Mouse (Mus musculus): Measurements from ENCODE around the gene Wdr18. TPM values are rescaled to one million over a fixed set of nuclear protein-coding genes. Genes with fewer than 3 reads are reported as not detected.
A peak's percentile ranks its signal among the peaks of the same experiment; 100 is the strongest.

The Wdr18 gene
- 101 and 113 TPM in 2 replicates for polyA plus RNA-seq (2015; fragmentation: Nextera tagmentation; extraction: Ambion mirVana)

DNA sequence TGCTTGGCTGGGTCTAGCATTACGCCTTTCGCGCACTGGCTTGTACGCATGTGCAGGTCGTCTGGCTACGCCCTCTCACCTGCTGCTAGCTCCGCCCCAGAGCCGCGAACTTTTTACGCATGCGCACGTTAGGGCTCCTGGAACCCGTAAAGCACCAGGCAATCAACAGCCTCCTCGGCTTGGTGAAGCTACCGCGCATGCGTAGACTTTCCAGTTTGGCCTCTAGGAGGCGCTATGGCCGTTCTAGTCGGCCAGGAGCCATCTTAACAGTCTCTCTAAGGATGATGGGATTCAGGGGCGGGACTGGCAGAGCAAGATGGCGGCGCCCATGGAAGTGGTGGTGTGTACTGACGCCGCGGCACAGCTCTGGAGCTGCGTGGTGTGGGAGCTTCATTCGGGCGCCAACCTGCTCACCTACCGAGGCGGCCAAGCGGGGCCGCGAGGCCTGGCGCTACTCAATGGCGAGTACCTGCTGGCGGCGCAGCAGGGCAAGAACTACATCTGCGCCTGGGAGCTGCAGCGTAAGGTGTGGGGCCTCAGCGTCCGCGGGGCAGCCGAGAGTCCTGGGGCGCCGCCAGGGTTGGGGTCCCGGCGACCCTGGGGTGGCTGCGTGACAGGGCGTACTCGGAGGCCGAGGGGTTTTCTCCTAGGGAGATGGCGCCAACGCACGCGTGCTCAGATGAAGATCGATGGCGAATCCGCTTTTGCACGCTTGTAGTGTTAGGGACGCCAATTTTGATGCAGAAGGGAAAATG, at the start of gene Wdr18:
TSS of gene Wdr18 (plus strand) at position 306 of the 755 bp plus-strand sequence.
- peak; percentile 94 for ATAC-seq (ENCODE audit: low FRiP score, low TSS enrichment)

DNA sequence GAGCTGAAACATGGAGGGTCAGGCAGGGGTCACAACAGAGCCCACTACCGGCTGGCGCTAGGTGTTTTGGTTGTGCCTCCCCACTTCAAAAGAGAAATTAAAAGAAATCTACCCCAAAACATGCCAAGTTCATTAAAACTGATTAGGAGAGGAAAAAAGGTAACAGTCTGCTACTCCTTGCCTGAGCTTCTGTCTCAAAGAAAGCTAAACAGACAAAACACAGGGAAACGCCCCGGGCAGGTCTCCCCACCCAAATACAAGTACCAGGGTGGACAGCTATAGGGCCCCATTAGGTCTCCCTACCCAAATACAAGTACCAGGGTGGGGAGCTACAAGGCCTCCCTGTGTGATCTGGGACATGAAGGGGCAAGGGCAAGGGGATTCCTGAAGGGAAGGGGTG, 49.4 kb upstream of the Wdr18 start, which contains the start of gene Gm26602:
TSS of gene Gm26602 (plus strand) at position 301 of the 400 bp plus-strand sequence.
- H3K9ac ChIP-seq (replicated peaks; ENCODE audit: low read length): no peak within 1 kb of the TSS
- ATAC-seq (ENCODE audit: low FRiP score, low TSS enrichment): no peak
- WGBS: 86% methylated on average over 4 of the region's 4 CpGs
- H3K4me1 ChIP-seq (ENCODE audit: insufficient read depth, low read length): peaks cover 26% of the 10 kb centered on the region
- H3K4me3 ChIP-seq (ENCODE audit: low read length): no peak within 1 kb of the TSS
- H3K9me3 ChIP-seq (ENCODE audit: low read length): no peaks in the 10 kb centered on the region
- H3K4me2 ChIP-seq (replicated peaks; ENCODE audit: low read depth, low read length): no peak within 1 kb of the TSS
- H3K27ac ChIP-seq (ENCODE audit: low read length): no peak within 1 kb of the TSS
- no peaks in the 10 kb centered on the region for H3K27me3 ChIP-seq (ENCODE audit: insufficient read depth, low read length)
- peaks cover 33% of the 10 kb centered on the region for H3K36me3 ChIP-seq (ENCODE audit: insufficient read depth, low read length)

More for the DNA sequence above, at the start of gene Wdr18:
- Histone ChIP-seq H3K9ac (replicated peaks; ENCODE audit: low read length) (peak within 1 kb of the TSS; percentile 78), H3K4me3 (ENCODE audit: low read length) (peak within 1 kb of the TSS; percentile 84), H3K27me3 (ENCODE audit: insufficient read depth, low read length) (no peaks in the 10 kb centered on the region), H3K9me3 (ENCODE audit: low read length) (no peaks in the 10 kb centered on the region), H3K4me1 (ENCODE audit: insufficient read depth, low read length) (peaks cover 20% of the 10 kb centered on the region), H3K27ac (ENCODE audit: low read length) (peak within 1 kb of the TSS; percentile 41), H3K36me3 (ENCODE audit: insufficient read depth, low read length) (peaks cover 26% of the 10 kb centered on the region), H3K4me2 (replicated peaks; ENCODE audit: low read depth, low read length) (peak within 1 kb of the TSS; percentile 83)
- WGBS: under 1% methylated on average over 61 of the region's 61 CpGs

DNA sequence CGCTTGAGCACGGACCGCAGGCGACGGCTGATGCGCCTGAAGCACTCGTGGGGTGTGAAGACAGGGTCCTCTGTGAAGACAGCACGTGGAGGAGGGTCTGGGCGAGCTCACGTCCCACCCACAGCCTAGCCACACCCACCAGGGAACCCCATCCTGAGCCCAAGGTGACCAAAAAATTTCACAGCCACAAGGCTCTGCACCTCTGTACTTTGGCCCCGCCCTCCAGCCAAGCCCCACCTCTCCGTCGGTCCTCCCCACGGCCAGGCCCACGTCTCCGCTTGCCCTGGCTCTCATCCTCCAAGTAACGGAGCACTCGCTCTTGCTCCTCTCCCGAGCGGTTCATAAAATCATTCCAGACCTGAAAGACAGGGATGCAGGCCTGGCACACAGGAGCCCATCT, 47.5 kb upstream of the Wdr18 start:
- no peaks in the 10 kb centered on the region for H3K9me3 ChIP-seq (ENCODE audit: low read length)
- no peak overlapping the region for H3K27ac ChIP-seq (ENCODE audit: low read length)
- H3K27me3 ChIP-seq (ENCODE audit: insufficient read depth, low read length): peaks cover 2% of the 10 kb centered on the region; the same call in 1 of the 2 replicates
- H3K9ac ChIP-seq (replicated peaks; ENCODE audit: low read length): no peak overlapping the region
- 67% methylated on average over 20 of the region's 20 CpGs for WGBS
- no peak overlapping the region for H3K4me2 ChIP-seq (replicated peaks; ENCODE audit: low read depth, low read length)
- peaks cover 21% of the 10 kb centered on the region for H3K36me3 ChIP-seq (ENCODE audit: insufficient read depth, low read length)
- no peak for ATAC-seq (ENCODE audit: low FRiP score, low TSS enrichment)
- no peak overlapping the region for H3K4me3 ChIP-seq (ENCODE audit: low read length)
- peaks cover 33% of the 10 kb centered on the region for H3K4me1 ChIP-seq (ENCODE audit: insufficient read depth, low read length)

DNA sequence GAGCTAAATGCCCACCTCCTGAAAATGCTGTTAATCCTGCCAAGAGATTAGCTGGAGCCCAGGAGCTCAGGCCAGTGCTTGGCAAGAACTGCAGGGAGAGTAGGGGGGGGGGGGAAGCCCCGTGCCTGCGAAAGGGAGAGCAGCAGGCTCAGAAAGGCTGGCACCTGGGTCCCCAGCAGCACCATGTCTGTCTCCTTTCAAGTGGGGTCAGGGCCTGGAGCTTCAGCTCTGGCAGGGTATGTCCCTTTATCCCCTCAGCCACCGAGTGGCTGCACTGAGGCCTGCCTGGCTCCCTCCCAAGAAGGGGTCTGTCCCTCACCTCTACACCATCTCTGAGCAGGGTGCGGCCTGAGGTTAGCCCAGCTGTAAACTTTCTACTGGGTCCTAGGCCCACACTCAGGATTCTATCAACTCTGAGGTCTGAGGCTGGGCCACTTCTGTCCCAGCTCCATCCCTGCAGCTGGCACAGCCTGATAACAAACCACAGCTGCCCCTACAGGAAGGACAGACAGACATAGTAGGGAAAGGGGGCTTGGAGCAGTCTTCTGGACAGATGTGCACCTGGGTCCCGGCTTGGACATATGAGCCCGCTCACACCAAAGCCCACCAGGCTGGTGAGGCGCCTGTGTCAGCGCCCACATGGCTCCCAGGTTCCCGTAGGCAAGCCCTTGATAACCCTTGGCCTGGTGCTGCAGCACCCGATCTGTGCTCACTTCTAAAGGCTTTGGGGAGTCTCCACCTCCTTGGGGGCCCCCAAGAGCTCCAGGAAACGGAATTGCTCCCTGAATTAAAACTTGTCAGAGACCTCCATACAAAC, 45.6 kb upstream of the Wdr18 start:
- Histone ChIP-seq H3K9me3 (ENCODE audit: low read length) (no peaks in the 10 kb centered on the region), H3K9ac (replicated peaks; ENCODE audit: low read length) (peak overlapping the region; percentile 47), H3K27ac (ENCODE audit: low read length) (peak overlapping the region; percentile 2; the same call in 1 of the 2 replicates), H3K27me3 (ENCODE audit: insufficient read depth, low read length) (peaks cover 20% of the 10 kb centered on the region), H3K4me1 (ENCODE audit: insufficient read depth, low read length) (peaks cover 31% of the 10 kb centered on the region), H3K36me3 (ENCODE audit: insufficient read depth, low read length) (peaks cover 21% of the 10 kb centered on the region), H3K4me3 (ENCODE audit: low read length) (no peak overlapping the region), H3K4me2 (replicated peaks; ENCODE audit: low read depth, low read length) (no peak overlapping the region)
- 72% methylated on average over 11 of the region's 11 CpGs for WGBS
- ATAC-seq (ENCODE audit: low FRiP score, low TSS enrichment): no peak

DNA sequence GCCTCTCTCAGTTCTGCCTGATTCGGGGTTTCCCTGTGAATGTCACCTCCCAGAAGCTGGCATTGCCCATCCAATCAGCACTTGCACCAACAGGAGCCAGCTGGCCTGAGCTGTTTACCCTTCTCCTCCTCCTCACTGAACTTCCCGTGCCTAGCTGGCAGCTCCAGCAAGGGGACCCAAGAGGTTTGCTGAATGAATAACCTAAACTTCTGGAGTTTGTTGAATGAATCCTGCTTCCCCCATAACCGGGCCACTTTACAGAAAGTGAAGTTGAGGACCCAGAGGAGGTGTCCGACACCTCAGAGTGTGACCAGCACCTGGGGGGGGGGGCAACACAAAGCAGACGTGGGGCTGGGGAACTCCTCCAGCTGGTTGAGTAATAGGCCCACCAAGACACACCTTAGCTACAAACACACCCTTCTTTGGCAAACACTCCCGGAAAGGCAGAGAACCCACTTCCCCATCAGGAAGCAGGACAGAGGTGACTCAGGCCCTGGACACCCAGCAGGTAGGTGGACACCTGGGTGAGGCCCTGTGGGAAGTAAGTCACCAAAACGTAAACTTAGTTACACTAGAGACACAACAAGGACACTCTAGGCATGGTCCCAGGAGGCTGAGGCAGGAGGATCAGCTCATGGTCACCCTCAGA, 44.9 kb upstream of the Wdr18 start:
- no peak overlapping the region; the same call in 1 of the 2 replicates for H3K4me3 ChIP-seq (ENCODE audit: low read length)
- peaks cover 28% of the 10 kb centered on the region for H3K27me3 ChIP-seq (ENCODE audit: insufficient read depth, low read length)
- peak overlapping the region; percentile 96; the same call in 1 of the 2 replicates for H3K4me2 ChIP-seq (replicated peaks; ENCODE audit: low read depth, low read length)
- H3K9ac ChIP-seq (replicated peaks; ENCODE audit: low read length): peak overlapping the region; percentile 47
- 66% methylated on average over 7 of the region's 7 CpGs for WGBS
- peak overlapping the region; percentile 2; the same call in 1 of the 2 replicates for H3K27ac ChIP-seq (ENCODE audit: low read length)
- peaks cover 37% of the 10 kb centered on the region for H3K4me1 ChIP-seq (ENCODE audit: insufficient read depth, low read length)
- ATAC-seq (ENCODE audit: low FRiP score, low TSS enrichment): no peak
- H3K9me3 ChIP-seq (ENCODE audit: low read length): no peaks in the 10 kb centered on the region
- peaks cover 21% of the 10 kb centered on the region for H3K36me3 ChIP-seq (ENCODE audit: insufficient read depth, low read length)

DNA sequence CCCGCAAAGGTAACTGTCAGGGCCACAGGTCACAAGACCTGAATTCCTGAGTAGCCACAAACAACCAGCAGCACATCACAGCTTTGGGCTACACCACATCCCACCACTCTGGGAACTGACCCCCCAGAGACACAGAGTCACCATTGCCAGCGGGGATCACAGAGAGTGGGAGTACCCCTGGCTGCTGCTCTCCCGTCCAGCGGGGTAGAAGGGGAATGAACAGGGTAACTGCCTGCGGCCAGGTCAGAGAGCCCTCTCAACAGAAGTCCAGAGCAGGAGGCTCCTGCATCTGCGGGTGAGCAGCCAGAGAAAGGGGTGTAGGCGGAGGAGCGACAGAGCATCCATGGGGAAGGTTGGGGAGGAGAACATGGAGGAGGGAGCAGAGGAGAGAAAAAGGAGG, 43.9 kb upstream of the Wdr18 start:
- WGBS: 3% methylated on average over 8 of the region's 8 CpGs
- Histone ChIP-seq H3K27me3 (ENCODE audit: insufficient read depth, low read length) (peaks cover 38% of the 10 kb centered on the region), H3K4me2 (replicated peaks; ENCODE audit: low read depth, low read length) (peak overlapping the region; percentile 96), H3K27ac (ENCODE audit: low read length) (peak overlapping the region; percentile 40), H3K36me3 (ENCODE audit: insufficient read depth, low read length) (peaks cover 15% of the 10 kb centered on the region), H3K4me3 (ENCODE audit: low read length) (peak overlapping the region; percentile 83), H3K4me1 (ENCODE audit: insufficient read depth, low read length) (peaks cover 47% of the 10 kb centered on the region), H3K9me3 (ENCODE audit: low read length) (no peaks in the 10 kb centered on the region), H3K9ac (replicated peaks; ENCODE audit: low read length) (peak overlapping the region; percentile 97)
- no peak for ATAC-seq (ENCODE audit: low FRiP score, low TSS enrichment)

DNA sequence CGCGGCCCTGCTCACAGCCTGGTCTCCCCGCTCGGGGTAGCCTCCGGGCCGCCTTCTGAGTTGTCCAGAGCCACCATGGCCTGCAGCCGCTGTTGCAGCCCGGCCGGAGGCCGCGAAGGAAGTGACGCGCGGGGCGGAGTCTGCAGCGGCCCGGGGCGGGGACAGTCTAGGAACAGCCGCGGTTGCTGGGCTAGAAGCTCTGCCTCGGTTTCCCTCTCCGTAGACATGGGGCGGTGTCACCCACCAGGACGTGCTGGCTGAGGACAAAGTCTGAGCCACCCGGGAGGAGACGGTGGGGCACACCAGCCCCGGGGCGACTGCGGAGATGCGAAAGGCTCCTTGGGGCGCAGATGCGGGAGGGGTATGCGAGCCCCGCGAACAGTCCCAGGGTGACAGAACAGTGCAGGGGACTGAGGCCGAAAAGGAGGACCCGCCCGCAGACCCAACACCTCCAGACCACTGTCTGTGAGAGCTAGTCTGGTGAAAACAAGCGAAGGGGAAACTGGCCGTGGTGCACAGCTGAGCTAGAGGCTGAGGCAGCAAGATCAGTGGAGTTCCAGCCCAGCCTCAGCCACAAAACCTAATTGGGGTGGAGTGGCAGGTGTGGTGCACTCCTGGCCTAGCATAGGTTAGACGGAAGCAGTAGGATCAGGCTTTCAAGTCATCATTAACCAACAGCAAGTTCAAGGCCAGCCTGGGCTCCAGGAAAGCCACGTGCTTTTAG, 43.0 kb upstream of the Wdr18 start, which contains the start of gene Kiss1r:
TSS of gene Kiss1r (plus strand) at position 164 of the 724 bp plus-strand sequence.
- H3K4me3 ChIP-seq (ENCODE audit: low read length): peak within 1 kb of the TSS; percentile 83
- H3K36me3 ChIP-seq (ENCODE audit: insufficient read depth, low read length): peaks cover 8% of the 10 kb centered on the region; the same call in 1 of the 2 replicates
- H3K27me3 ChIP-seq (ENCODE audit: insufficient read depth, low read length): peaks cover 47% of the 10 kb centered on the region
- peak within 1 kb of the TSS; percentile 82 for H3K27ac ChIP-seq (ENCODE audit: low read length)
- peak within 1 kb of the TSS; percentile 97 for H3K9ac ChIP-seq (replicated peaks; ENCODE audit: low read length)
- WGBS: 2% methylated on average over 42 of the region's 42 CpGs
- ATAC-seq (ENCODE audit: low FRiP score, low TSS enrichment): peak; percentile 81
- H3K4me2 ChIP-seq (replicated peaks; ENCODE audit: low read depth, low read length): peak within 1 kb of the TSS; percentile 96
- H3K9me3 ChIP-seq (ENCODE audit: low read length): no peaks in the 10 kb centered on the region
- H3K4me1 ChIP-seq (ENCODE audit: insufficient read depth, low read length): peaks cover 54% of the 10 kb centered on the region

DNA sequence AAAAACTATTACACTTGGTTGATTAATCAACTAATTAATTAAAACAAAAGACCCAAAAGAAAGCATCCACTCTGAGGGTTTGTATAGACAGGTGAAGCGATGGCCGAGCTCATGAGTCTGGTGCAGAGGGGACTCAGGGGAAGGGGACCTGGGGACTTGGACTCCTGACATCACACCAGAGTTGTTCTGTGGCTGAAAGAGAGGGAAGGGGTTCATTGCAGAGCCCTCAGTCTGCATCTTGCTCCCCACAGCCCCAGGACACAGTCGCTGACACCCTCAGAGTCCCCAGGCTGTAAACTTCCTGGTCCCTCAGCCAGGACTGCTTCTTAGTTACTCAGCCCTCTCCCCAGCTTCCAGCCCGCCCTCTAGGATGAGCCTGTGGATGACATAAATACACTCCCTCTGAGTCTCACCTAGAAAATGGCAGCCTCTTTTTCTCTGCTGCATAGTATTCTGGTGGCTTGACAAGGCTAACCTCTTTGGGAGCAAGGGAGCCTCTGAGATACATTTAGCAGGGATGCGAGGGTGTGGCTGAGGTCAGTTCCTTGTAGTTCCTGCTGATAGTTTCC, 42.3 kb upstream of the Wdr18 start:
- no peak overlapping the region for H3K27ac ChIP-seq (ENCODE audit: low read length)
- peaks cover 6% of the 10 kb centered on the region; the same call in 1 of the 2 replicates for H3K36me3 ChIP-seq (ENCODE audit: insufficient read depth, low read length)
- H3K4me3 ChIP-seq (ENCODE audit: low read length): peak overlapping the region; percentile 83; the same call in 1 of the 2 replicates
- peak overlapping the region; percentile 96; the same call in 1 of the 2 replicates for H3K4me2 ChIP-seq (replicated peaks; ENCODE audit: low read depth, low read length)
- peaks cover 53% of the 10 kb centered on the region for H3K27me3 ChIP-seq (ENCODE audit: insufficient read depth, low read length)
- H3K4me1 ChIP-seq (ENCODE audit: insufficient read depth, low read length): peaks cover 54% of the 10 kb centered on the region
- WGBS: 64% methylated on average over 5 of the region's 5 CpGs
- peak overlapping the region; percentile 97; the same call in 1 of the 2 replicates for H3K9ac ChIP-seq (replicated peaks; ENCODE audit: low read length)
- no peak for ATAC-seq (ENCODE audit: low FRiP score, low TSS enrichment)
- H3K9me3 ChIP-seq (ENCODE audit: low read length): no peaks in the 10 kb centered on the region
